Mouse (Mus musculus): ENCODE data around the gene Hand1. TPM values are rescaled to one million over a fixed set of nuclear protein-coding genes. Genes with fewer than 3 reads are reported as not detected.
A peak's percentile ranks its signal among the peaks of the same experiment; 100 is the strongest.
"Not testable (repeated sequence)": the region's sequence is repeated elsewhere in the genome, so short reads cannot be mapped to it uniquely, and the experiment has no call there.

Hand1 gene
- polyA plus RNA-seq, 1 experiment from 2014 or later: not detected

DNA sequence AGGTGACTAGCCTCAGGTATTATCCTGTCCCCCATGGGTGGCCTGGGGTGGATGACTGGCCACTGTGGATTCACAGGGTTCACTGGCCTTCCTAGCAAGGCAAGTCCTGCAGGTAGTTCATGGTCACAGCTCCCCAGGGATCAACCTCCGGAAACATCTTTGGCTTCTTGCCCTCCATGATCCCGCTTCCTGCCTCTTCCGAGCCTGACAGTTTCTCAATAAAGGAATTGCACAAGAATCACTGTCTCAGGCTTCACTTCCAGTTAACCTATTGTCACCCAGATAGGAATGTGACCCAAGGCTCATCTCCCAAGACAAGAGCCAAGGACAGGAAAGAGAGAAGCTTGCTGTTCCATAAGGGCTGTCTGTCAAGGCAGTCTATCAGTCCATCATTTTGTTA is 18.3 kb upstream of the Hand1 start:
- DNase-seq (ENCODE audit: low spot score, missing footprints) (no peak), ATAC-seq (ENCODE audit: low FRiP score) (no peak)
- Histone ChIP-seq H3K27me3 (ENCODE audit: control insufficient read depth, insufficient read depth, low read length) (no peaks in the 10 kb centered on the region), H3K9ac (ENCODE audit: low read length) (no peak overlapping the region), H3K4me3 (ENCODE audit: low read depth, low read length) (no peak overlapping the region), H3K4me2 (no peak overlapping the region), H3K9me3 (ENCODE audit: control insufficient read depth, low read length) (no peaks in the 10 kb centered on the region), H3K4me1 (ENCODE audit: control insufficient read depth, insufficient read depth, low read length) (no peaks in the 10 kb centered on the region), H3K36me3 (ENCODE audit: control insufficient read depth, insufficient read depth, low read length) (no peaks in the 10 kb centered on the region), H3K27ac (ENCODE audit: low read depth, low read length) (no peak overlapping the region)
- 80% methylated on average over 3 of the region's 3 CpGs for whole genome bisulfite sequencing

DNA sequence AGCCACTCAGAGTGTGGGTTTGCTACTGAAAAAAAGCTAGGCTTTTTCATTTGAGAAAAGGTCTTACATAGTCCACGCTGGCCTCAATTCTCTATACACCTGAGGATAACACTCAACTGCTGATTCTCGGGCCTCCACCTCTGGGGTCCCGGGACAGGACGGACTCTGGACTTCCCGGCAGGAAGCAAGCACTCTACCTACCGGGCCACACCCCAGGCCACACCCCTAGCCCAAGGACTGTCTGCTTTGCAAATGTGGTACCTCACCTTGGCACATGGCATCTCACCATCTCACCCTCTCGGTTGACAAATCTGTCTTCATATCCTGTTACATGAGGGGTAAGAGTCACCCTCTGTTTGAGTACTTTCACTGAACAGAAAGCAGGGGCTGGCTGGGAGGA is 17.7 kb upstream of the Hand1 start:
- Histone ChIP-seq H3K36me3 (ENCODE audit: control insufficient read depth, insufficient read depth, low read length) (no peaks in the 10 kb centered on the region), H3K27ac (ENCODE audit: low read depth, low read length) (no peak overlapping the region), H3K9me3 (ENCODE audit: control insufficient read depth, low read length) (no peaks in the 10 kb centered on the region), H3K4me1 (ENCODE audit: control insufficient read depth, insufficient read depth, low read length) (no peaks in the 10 kb centered on the region), H3K9ac (ENCODE audit: low read length) (no peak overlapping the region), H3K4me3 (ENCODE audit: low read depth, low read length) (no peak overlapping the region), H3K4me2 (no peak overlapping the region), H3K27me3 (ENCODE audit: control insufficient read depth, insufficient read depth, low read length) (no peaks in the 10 kb centered on the region)
- no peak for DNase-seq (ENCODE audit: low spot score, missing footprints)
- 60% methylated on average over 7 of the region's 7 CpGs for WGBS
- no peak for ATAC-seq (ENCODE audit: low FRiP score)

DNA sequence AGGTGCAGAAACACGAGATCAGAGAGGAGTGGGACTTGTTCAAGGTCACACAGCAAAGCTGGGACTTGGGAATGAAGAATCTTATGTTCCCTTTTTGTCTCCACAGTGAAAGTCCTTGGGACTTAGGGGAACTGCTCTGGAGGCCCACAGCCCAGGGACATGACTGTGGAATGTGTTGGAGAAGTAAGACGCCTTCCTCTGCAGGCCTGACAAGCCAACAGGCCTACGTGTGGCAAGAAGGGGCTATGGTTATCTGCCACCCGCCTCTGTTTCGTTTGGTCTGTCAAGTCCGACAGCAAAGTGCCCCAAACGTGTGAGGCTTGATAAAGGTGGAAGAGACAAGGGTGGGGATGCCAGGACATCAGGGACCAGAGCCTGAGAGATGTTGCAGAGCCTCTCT is 14.8 kb upstream of the Hand1 start:
- no peak for ATAC-seq (ENCODE audit: low FRiP score)
- H3K27ac ChIP-seq (ENCODE audit: low read depth, low read length): no peak overlapping the region
- DNase-seq (ENCODE audit: low spot score, missing footprints): no peak
- no peaks in the 10 kb centered on the region for H3K36me3 ChIP-seq (ENCODE audit: control insufficient read depth, insufficient read depth, low read length)
- no peaks in the 10 kb centered on the region for H3K4me1 ChIP-seq (ENCODE audit: control insufficient read depth, insufficient read depth, low read length)
- H3K4me3 ChIP-seq (ENCODE audit: low read depth, low read length): no peak overlapping the region
- H3K9me3 ChIP-seq (ENCODE audit: control insufficient read depth, low read length): no peaks in the 10 kb centered on the region
- no peaks in the 10 kb centered on the region; the same call in 1 of the 2 replicates for H3K27me3 ChIP-seq (ENCODE audit: control insufficient read depth, insufficient read depth, low read length)
- H3K4me2 ChIP-seq: no peak overlapping the region
- 73% methylated on average over 7 of the region's 7 CpGs for WGBS
- no peak overlapping the region for H3K9ac ChIP-seq (ENCODE audit: low read length)

DNA sequence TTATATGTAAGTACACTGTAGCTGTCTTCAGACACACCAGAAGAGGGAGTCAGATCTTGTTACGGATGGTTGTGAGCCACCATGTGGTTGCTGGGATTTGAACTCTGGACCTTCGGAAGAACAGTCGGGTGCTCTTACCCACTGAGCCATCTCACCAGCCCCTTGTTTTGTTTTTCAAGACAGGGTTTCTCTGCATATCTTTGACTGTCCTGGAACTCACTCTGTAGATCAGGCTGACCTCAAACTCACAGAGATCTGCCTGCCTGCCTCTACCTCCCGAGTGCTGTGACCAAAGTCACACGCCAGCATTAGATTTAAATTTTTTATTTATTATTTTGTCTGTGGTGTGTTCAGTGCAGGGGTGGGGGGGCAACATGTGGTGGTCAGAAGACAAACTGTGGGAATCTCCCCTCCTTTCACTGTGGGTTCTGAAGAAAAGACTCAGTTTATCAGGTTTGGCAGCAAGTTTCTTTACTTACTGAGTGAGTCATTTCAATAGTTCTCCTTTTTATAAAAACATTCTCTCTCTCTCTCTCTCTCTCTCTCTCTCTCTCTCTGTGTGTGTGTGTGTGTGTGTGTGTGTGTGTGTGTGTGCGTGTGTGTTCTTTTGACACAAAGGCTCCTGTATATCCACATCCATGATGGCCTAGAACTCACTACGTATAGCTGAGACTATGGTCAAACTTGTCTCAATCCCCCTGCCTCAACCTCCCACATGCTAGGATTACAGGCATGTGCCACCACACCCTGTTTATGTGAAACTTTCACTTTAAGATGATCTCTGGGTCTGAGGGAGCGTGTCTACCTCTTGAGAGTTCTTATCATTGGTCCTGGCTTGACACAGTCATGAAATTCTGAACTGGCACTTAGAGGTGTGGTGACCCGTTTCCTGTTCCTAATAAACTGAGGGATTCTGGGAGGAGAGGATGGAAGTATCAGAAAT is 14.1 kb upstream of the Hand1 start:
- WGBS: 88% methylated on average over 8 of the region's 9 CpGs
- not testable (repeated sequence) for H3K27ac ChIP-seq (ENCODE audit: low read depth, low read length); H3K36me3 ChIP-seq (ENCODE audit: control insufficient read depth, insufficient read depth, low read length); H3K4me1 ChIP-seq (ENCODE audit: control insufficient read depth, insufficient read depth, low read length); ATAC-seq (ENCODE audit: low FRiP score); H3K4me3 ChIP-seq (ENCODE audit: low read depth, low read length); H3K9ac ChIP-seq (ENCODE audit: low read length); H3K27me3 ChIP-seq (ENCODE audit: control insufficient read depth, insufficient read depth, low read length); H3K4me2 ChIP-seq; H3K9me3 ChIP-seq (ENCODE audit: control insufficient read depth, low read length); DNase-seq (ENCODE audit: low spot score, missing footprints)

DNA sequence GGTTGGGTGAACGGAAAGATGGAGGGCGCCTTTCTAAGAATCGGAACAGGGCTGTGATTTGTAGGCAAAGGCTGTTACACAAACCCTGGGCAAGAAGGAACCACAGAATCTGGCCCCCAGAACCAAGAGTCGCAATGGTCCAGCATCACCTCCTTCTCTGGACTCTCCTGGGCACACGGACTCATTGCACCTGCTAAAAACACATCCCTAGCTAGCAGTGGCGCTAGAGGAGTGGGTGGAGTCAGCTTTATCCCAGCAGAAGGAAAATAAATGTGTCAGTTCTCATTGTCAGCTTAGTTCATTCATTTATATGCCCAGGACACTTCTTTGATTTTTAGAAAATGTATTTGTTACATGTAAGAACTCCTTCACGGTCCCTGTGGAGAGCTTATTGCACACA is 8.8 kb upstream of the Hand1 start:
- Histone ChIP-seq H3K27me3 (ENCODE audit: control insufficient read depth, insufficient read depth, low read length) (peaks cover 55% of the 10 kb centered on the region), H3K4me1 (ENCODE audit: control insufficient read depth, insufficient read depth, low read length) (no peaks in the 10 kb centered on the region), H3K9ac (ENCODE audit: low read length) (no peak overlapping the region), H3K4me3 (ENCODE audit: low read depth, low read length) (no peak overlapping the region), H3K4me2 (no peak overlapping the region), H3K9me3 (ENCODE audit: control insufficient read depth, low read length) (no peaks in the 10 kb centered on the region), H3K36me3 (ENCODE audit: control insufficient read depth, insufficient read depth, low read length) (no peaks in the 10 kb centered on the region), H3K27ac (ENCODE audit: low read depth, low read length) (no peak overlapping the region)
- ATAC-seq (ENCODE audit: low FRiP score) (no peak), DNase-seq (ENCODE audit: low spot score, missing footprints) (peak; percentile 87)
- 34% methylated on average over 7 of the region's 7 CpGs for WGBS

DNA sequence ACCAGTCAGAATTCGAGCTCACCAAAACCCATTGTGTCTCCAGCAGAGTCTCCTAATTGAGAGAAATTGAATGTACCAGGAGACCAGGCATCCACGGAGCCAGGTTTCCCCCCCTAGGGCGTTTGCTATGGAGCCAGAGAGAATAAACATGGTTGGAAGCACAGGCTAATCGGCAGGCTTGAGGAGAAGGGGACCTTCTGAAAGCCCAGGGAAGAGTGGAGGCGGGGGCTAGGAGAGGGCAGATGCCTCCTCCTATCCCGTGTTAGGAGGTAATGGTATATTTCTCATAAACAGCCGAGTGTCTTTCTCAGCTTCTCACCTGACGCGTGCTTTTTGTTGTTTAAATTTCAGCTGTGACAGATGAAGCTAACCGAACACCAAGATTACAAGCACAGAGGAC is 8.4 kb upstream of the Hand1 start:
- Histone ChIP-seq H3K9me3 (ENCODE audit: control insufficient read depth, low read length) (no peaks in the 10 kb centered on the region), H3K36me3 (ENCODE audit: control insufficient read depth, insufficient read depth, low read length) (no peaks in the 10 kb centered on the region), H3K27me3 (ENCODE audit: control insufficient read depth, insufficient read depth, low read length) (peaks cover 60% of the 10 kb centered on the region), H3K9ac (ENCODE audit: low read length) (no peak overlapping the region), H3K4me2 (no peak overlapping the region), H3K27ac (ENCODE audit: low read depth, low read length) (no peak overlapping the region), H3K4me1 (ENCODE audit: control insufficient read depth, insufficient read depth, low read length) (no peaks in the 10 kb centered on the region), H3K4me3 (ENCODE audit: low read depth, low read length) (no peak overlapping the region)
- WGBS: 15% methylated on average over 10 of the region's 10 CpGs
- ATAC-seq (ENCODE audit: low FRiP score): no peak
- DNase-seq (ENCODE audit: low spot score, missing footprints): peak; percentile 88

DNA sequence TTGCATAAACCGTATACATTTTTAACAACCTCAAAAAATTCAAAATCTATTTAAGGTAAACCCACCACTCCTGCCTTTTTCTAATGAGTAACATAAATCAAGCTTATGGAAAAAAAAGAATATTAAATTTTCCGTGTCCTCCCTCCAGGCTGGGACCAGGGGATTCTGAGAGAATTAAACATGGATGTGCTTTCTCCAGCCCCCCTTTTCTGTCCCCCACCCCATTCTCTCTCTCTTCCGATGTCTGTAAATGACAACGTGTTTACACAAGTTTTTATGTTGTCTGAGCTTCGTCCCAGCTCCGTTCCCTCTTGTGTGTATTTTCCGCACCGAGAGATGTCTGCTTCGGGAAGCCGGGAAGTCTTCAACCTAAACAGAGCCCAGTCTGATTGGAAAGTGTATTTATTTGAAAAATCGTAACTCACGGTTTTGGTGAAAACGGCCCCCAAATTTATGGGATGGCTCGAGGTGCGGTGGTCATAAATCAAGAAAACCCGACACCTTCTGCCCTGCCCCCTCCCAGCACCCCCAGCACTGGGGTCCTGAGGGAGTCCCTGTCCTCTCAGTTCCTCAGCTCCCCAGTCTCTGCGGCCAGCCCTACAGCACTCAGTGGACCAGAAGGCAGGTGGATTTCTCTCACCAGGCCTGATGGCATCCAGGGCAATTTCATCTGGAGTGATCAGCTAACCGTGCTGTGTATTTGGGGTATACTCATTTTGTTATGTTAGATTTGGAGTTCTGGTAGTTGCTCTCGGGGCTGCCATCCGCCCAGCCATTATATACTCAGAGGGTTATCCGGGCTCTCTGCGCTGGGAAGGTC is 5.5 kb upstream of the Hand1 start:
- H3K9ac ChIP-seq (ENCODE audit: low read length): no peak overlapping the region
- no peak for ATAC-seq (ENCODE audit: low FRiP score)
- H3K4me1 ChIP-seq (ENCODE audit: control insufficient read depth, insufficient read depth, low read length): no peaks in the 10 kb centered on the region
- H3K27me3 ChIP-seq (ENCODE audit: control insufficient read depth, insufficient read depth, low read length): peaks cover 87% of the 10 kb centered on the region
- WGBS: 7% methylated on average over 22 of the region's 22 CpGs
- DNase-seq (ENCODE audit: low spot score, missing footprints): peak; percentile 92
- no peak overlapping the region for H3K4me2 ChIP-seq
- H3K36me3 ChIP-seq (ENCODE audit: control insufficient read depth, insufficient read depth, low read length): no peaks in the 10 kb centered on the region
- no peak overlapping the region for H3K4me3 ChIP-seq (ENCODE audit: low read depth, low read length)
- no peaks in the 10 kb centered on the region for H3K9me3 ChIP-seq (ENCODE audit: control insufficient read depth, low read length)
- H3K27ac ChIP-seq (ENCODE audit: low read depth, low read length): no peak overlapping the region

DNA sequence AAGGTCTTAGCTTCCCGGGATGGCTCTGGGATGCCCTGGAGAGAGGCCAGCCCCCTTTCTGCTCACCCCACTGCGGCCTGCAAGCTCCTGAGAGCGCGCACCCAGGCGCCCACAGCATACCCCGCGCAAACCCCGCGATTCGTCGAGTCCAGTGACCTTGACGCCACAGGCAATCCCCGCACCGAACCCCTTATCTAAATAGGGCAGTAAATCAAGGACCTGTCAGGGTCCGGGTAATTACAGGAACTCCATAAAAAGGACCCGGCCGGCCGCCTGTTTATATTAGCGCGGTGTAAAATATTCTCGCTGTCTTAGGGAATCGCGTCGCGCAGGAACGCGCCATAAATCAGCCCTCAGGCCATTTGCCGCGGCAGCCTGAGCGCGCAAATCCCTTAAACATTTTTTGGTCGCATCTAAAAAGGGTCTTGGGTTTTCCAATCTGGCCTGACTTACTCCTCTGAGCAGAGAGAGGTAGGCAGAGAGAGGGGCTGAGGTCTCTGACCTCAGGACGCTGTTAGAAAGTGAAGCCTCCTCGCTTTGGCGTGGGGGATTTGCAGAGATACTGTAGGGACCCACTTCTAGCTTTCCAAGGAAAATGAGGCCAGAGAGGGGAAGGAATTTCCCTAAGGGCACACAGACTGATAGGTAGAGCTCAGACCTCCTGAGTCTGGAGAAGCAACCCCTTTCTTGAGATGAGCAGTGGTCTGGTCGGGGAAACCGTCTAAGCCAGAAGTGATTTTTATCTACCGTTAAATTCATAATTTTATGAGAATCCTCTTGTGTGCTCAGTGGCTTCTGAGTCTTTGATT is 4.5 kb upstream of the Hand1 start:
- Histone ChIP-seq H3K4me1 (ENCODE audit: control insufficient read depth, insufficient read depth, low read length) (no peaks in the 10 kb centered on the region), H3K4me2 (no peak overlapping the region), H3K4me3 (ENCODE audit: low read depth, low read length) (no peak overlapping the region), H3K27ac (ENCODE audit: low read depth, low read length) (no peak overlapping the region), H3K36me3 (ENCODE audit: control insufficient read depth, insufficient read depth, low read length) (no peaks in the 10 kb centered on the region), H3K9me3 (ENCODE audit: control insufficient read depth, low read length) (no peaks in the 10 kb centered on the region), H3K27me3 (ENCODE audit: control insufficient read depth, insufficient read depth, low read length) (peaks cover 97% of the 10 kb centered on the region), H3K9ac (ENCODE audit: low read length) (no peak overlapping the region)
- ATAC-seq (ENCODE audit: low FRiP score) (no peak), DNase-seq (ENCODE audit: low spot score, missing footprints) (peak; percentile 96)
- WGBS: under 1% methylated on average over 38 of the region's 38 CpGs
